Mouse (Mus musculus) granulocyte monocyte progenitor cell, adult 5-6 weeks (primary cell): Measurements from ENCODE around the gene Fh1. TPM values are rescaled to one million over a fixed set of nuclear protein-coding genes. Genes with fewer than 3 reads are reported as not detected.

Experiments used
- ATAC-seq: replicated peaks from 2 replicates; pipeline ENCODE4 v1.8.0; 2016; ENCODE audit warnings: mild to moderate bottlenecking, moderate TSS enrichment, inconsistent platforms; ENCODE audit not compliant: poor library complexity, severe bottlenecking
- total RNA-seq, 2 experiments: library from RNA; stranded (forward) in 1 of 2; stranded (reverse) in 1 of 2; fragments of 200-712, 200-1000 nt in 1 of 2; fragments of >200 nt in 1 of 2; fragmentation: Nextera tagmentation in 1 of 2; gene quantifications; 2 replicates each; pipeline ENCODE4 v1.2.3; 2014 to 2017

Gene Fh1
- total RNA-seq, 2 experiments from 2014 or later: 119 to 156 TPM

- ATAC-seq: peak; percentile 36
Observed at GRCm38 (mm10) chr1:175625990-175626692, 706 bp upstream of the Fh1 start.

- no peak for ATAC-seq
Observed at GRCm38 (mm10) chr1:175623656-175624055, 1.8 kb downstream of the Fh1 start.

GRCm38 (mm10) chr1:175619814-175620431, 5.5 kb downstream of the Fh1 start, which contains the start of gene Kmo:
Gene Kmo (plus strand): TSS chr1:175620381.
- no peak for ATAC-seq

- no peak for ATAC-seq
Observed at GRCm38 (mm10) chr1:175614992-175615391, 10.4 kb downstream of the Fh1 start.

- no peak for ATAC-seq
Observed at GRCm38 (mm10) chr1:175608708-175609107, 16.7 kb downstream of the Fh1 start.

GRCm38 (mm10) chr1:175607838-175608585, 17.4 kb downstream of the Fh1 start:
- no peak for ATAC-seq

- ATAC-seq: no peak
Observed at GRCm38 (mm10) chr1:175607308-175607707, 18.1 kb downstream of the Fh1 start.

- no peak for ATAC-seq
Observed at GRCm38 (mm10) chr1:175603390-175603789, 22.0 kb downstream of the Fh1 start.

- ATAC-seq: peak; percentile 44
Observed at GRCm38 (mm10) chr1:175602231-175602630, 23.2 kb downstream of the Fh1 start.

- ATAC-seq: no peak
Observed at GRCm38 (mm10) chr1:175592832-175593231, 32.6 kb downstream of the Fh1 start.

GRCm38 (mm10) chr1:175586656-175587055, 38.8 kb downstream of the Fh1 start:
- no peak for ATAC-seq

- ATAC-seq: no peak
Observed at GRCm38 (mm10) chr1:175585267-175585666, 40.2 kb downstream of the Fh1 start.

- no peak for ATAC-seq
Observed at GRCm38 (mm10) chr1:175582799-175583198, 42.6 kb downstream of the Fh1 start.

GRCm38 (mm10) chr1:175580346-175580745, 45.1 kb downstream of the Fh1 start:
- no peak for ATAC-seq

- ATAC-seq: no peak
Observed at GRCm38 (mm10) chr1:175579598-175580235, 45.7 kb downstream of the Fh1 start.

- ATAC-seq: no peak
Observed at GRCm38 (mm10) chr1:175578425-175579096, 46.9 kb downstream of the Fh1 start.

GRCm38 (mm10) chr1:175574129-175574528, 51.3 kb downstream of the Fh1 start:
- ATAC-seq: no peak

GRCm38 (mm10) chr1:175565579-175566103, 59.8 kb downstream of the Fh1 start:
- ATAC-seq: no peak

- ATAC-seq: peak; percentile 68
Observed at GRCm38 (mm10) chr1:175564321-175564720, 61.1 kb downstream of the Fh1 start.

- ATAC-seq: no peak
Observed at GRCm38 (mm10) chr1:175562379-175562778, 63.1 kb downstream of the Fh1 start.
